Mouse (Mus musculus) liver, postnatal 0 days (tissue): ENCODE data around the gene Wdr95.

Experiments
- CTCF ChIP-seq: sonication (generic); IDR thresholded peaks from 2 replicates; pipeline ENCODE4 v1.5.1; 2016; ENCODE audit warnings: antibody characterized with exemption, low read depth
- EP300 ChIP-seq: IDR thresholded peaks from 2 replicates; pipeline ENCODE4 v1.6.1; 2016; ENCODE audit warnings: antibody characterized with exemption, low read depth, mild to moderate bottlenecking

DNA sequence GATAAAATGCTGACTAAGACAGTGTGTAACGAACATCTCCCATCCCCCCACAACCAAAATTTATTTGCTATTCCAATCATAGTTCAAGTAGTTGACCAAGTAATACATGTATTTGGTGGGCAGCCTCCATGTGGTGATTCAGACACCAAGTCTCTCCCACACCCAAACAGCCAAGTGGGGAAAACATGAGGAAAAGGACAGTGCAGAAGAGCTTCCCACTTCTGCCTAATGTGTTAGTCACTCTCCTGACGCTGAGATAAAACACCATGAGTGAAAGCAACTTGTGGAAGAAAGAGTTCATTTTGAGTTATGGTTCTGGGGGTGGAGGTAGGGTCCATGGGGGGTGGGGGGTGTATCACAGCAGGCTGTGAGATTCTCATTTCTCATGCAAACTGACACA is 5.4 kb downstream of the Wdr95 start:
- TF ChIP-seq CTCF (no peak), EP300 (no peak)
